Mouse (Mus musculus) c-Kit-negative CD71-positive TER-119-positive erythroid progenitor cells, embryonic 14.5 days (primary cell): ENCODE data around the gene Rap2c.

Experiments
- DNase-seq: peaks from one replicate; pipeline ENCODE4 v3.0.0-alpha.2; 2013; ENCODE audit warnings: low read depth, low spot score

Rap2c gene

DNA sequence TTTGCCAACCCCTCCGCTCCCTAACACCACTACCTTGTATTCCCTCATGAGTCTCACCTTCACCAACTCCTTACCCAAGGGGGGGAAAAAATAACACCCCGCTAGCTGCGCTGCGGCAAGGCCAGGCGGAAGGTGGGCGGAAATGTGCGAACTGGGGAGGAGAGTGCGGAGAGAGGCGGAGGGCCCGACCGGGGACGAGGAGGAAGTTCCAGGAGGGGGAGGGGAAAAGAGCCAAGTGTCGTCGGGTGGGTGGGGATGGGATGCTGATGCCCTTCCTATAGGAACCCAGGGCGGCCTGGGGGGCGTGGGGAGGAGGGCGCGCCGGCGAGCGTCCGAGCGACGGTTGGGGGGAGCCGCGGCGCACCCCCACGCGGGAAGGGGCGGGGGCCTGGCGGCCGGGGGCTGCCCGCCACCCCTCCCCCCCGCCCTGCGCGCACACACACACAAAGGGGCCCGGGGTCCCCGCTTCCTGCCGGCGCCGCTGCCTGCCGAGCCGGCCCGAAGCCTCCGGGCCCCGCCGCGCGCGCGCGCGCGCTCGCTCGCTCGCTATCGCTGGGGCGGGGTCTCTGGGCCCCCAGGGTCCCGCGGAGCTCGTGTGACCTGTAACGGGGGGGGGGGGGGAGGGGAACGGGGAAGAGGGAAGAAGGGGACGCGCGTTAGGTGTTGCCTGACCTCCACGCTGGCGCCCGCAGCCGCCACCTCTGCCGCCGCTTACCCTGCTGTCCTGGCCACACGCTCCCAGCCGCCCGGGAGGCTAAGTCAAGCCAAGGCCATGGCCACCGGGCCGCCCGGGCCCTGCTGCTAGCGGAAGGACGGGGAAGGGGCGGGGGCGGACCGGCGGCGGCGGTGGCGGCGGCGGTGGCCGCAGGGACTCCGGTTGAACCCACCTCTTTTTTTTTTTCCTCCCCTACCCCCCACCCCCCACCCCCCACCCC is at the start of gene Rap2c:
TSS of gene Rap2c (minus strand) at position 168 of the 935 bp plus-strand sequence.
- DNase-seq = no peak

DNA sequence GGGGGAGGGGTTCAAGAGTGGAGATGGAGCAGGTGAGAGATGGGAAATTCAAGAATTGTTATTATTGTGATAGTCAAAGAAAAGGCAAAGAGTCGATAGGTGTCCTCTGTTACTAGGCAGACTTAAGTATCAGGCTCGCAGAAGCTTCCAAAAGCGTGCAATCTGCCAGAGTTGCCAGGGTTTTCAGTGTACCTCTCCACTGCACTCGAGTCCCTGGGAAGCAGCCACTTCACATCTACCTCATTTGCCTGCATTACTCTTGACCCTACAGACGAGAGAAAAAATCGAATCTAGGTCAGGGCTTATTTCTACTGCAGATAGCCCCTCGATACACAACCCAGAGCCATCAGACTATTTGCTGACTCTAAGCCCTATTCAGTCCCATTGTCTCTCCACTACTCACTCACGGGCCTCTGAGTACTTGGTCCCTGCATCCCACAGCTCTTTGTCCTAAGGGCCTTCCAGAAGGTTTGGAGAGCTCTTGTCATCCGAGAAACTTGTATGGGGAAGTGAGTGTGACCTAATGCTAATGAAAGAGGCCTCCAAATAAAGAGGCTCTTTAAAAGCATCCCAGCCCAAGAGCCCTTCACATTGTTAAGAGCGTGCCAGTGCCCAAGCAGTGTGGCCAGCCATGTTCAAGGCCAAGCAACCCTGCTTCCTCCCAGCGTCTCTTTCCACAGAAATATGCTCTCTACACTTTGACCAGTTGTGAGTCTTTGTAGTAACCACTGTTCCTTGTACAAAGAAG is 48.9 kb upstream of the Rap2c start:
- no peak for DNase-seq

DNA sequence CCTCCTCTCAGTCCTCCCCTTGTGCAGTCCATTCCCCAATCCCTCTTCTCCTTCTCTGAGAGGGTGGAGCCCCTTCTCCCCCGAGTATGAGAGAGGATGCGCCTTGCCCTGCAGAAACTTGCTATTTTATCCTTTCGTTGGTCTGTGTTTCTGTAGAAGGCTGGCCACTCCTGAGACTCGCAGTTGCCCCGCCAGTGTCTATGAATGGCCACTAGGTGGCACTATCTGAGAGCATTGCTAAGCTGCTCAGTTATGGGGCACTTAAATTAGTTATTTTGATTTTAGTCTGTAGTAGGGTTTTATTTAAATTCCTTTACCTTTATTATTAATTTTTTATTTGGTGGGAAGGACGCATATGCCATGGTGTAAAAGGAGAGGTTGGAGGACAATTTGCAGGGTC is 48.0 kb upstream of the Rap2c start:
- DNase-seq = peak; percentile 5

DNA sequence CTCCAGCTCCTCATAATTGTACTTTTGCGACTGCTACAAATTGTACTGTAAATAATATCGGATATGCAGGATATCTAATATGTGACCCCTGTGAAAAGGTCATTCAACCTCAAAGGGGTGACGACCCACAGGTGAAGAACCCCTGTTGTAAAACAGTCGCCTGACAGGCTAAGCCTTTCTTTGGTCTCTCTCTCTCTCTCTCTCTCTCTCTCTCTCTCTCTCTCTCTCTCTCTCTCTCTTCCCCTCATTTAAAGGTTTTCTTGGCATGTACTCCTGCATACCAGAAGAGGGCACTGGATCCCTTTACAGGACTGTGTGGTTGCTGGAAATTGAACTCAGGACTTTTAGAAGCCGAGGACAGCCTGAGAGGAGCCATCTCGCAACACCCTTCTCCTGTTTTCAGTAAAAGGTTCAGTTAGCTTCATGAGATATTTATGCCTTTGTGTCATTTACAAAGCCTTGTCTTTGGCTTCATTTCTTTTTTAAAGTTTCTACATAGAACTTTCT is 47.4 kb upstream of the Rap2c start:
- DNase-seq = no peak

GRCm38 (mm10) chrX:51060220-51060619 is 42.4 kb upstream of the Rap2c start:
- DNase-seq = no peak

- no peak for DNase-seq
Observed at GRCm38 (mm10) chrX:51058741-51059140, 40.9 kb upstream of the Rap2c start.

GRCm38 (mm10) chrX:51058317-51058716 is 40.5 kb upstream of the Rap2c start:
- no peak for DNase-seq

GRCm38 (mm10) chrX:51051680-51052461 is 34.1 kb upstream of the Rap2c start:
- no peak for DNase-seq

DNA sequence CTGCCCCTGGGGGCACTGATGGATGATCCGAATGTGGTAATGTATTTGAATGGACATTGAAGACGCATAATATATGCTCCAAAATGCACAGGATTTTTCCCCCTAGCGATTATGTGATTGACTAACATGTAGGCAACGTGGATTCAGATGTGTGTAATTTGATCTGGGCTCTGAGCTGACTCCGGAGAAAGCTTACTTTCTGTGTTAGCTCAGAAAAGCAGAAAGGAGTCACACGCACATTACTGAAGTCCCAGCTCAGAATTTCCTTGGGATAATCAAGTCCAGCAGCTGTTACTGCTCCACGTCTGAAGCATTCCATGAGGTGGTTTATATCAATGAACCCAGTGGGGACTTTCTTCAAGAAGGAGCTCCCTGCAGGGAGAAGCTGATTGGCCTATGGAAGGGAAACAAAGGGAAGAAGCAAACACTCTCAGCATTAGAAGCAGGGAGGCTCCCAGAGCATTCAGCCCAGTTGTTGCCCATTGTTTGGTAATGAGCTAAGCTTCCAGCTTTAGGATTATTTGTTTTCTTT is 17.9 kb upstream of the Rap2c start:
- no peak for DNase-seq

- no peak for DNase-seq
Observed at GRCm38 (mm10) chrX:51019884-51020283, 2.1 kb upstream of the Rap2c start.

- peak; percentile 60 for DNase-seq
Observed at GRCm38 (mm10) chrX:51018786-51019179, 965 bp upstream of the Rap2c start.

GRCm38 (mm10) chrX:51016926-51017325 is 892 bp downstream of the Rap2c start:
- DNase-seq = no peak

DNA sequence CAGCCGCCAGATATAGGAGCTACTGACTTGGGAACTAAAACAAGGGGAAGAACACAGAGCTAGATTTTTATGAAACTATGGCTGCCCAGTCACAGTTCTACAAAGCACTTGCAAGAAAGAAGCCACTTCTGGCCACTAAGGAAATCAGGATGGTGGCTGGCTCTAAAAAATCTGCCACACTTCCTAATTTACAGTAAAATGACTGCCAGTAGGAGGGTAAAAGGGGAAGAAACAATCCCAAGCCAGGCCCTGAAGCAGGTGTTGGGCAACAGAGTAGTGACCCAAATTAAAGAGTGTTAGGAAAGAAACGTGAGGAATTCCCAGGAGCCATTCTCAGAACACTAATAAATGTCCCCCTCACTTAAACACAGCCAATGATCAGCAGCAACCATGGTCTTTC is 5.5 kb downstream of the Rap2c start:
- DNase-seq = no peak

GRCm38 (mm10) chrX:51010323-51010722 is 7.5 kb downstream of the Rap2c start:
- no peak for DNase-seq

DNA sequence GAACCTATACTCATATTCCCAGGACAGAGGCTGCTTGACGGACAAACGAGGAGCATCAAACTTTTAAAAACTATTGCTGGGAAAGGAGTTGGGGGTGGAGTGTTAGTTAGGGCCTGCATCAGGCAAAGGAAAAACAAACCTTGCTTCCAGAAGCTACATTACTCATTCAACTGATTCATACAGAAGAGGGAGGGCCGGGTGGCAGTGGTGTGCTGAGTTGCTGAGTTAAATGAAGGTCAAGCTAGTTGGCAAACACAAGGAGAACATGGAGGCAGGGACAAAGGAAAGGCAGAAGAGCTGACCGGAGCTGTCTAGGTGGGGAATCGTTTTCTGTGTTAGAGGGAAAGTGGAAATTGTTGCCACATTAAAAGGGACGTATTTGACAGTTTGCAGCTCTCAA is 17.0 kb downstream of the Rap2c start:
- DNase-seq = no peak

DNA sequence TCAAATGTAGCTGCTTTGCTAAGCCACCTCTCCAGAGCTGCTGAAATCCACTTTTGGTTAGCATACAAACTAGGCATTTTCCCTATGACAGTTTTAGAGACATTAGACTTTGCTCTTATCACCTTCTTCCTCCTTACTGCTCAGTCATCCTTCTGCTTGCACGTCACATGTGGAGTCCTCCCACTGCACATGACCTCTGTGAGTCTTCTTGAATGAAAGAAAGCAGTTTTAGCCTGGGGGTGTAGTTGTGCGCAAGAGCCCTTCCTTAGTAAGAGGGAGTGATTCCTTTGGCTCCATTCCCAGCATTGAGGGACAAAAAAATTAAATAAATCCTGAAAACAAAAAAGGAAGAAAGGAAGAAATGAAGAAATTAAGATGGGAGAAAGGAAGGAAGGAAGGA is 22.5 kb downstream of the Rap2c start:
- no peak for DNase-seq

DNA sequence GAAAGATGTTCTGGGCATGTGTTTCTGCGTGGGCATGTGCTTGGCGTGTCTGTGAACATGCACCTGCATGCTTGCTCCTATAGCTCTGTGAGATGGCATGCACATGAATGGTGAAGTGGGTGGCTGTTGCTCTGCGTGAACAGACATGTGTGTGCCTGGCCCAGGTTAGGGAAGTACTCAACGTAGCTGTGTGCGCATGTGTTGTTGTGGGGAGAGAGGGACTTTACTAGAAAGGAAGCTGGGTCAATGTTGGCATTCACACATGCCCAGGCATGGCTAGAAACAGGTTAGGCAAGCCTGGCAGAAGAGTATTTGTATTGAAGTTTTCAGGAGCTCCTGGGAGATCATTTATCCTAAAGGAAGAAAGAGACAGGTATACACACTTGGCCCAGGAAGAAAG is 26.5 kb downstream of the Rap2c start:
- DNase-seq = no peak

DNA sequence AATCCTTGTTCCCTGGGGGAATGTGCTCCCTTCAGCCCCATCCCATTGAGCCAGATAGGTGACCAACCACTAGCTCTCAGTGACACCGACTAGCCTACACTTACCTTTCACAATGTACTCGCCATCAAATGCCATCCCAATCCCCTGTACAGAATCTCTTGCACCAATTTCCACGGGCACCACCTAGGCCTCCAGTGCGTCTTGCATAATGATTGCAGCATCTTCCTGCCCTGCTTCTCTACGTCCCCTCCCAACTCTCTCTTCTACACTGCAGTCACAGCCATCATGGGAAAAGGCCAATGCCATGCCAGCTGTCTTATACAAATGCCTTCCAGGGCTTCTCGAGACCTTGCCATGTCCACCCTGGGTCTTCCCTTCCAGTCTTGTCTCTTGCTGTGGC is 27.9 kb downstream of the Rap2c start:
- no peak for DNase-seq

GRCm38 (mm10) chrX:50988581-50988980 is 29.2 kb downstream of the Rap2c start:
- DNase-seq = no peak

- no peak for DNase-seq
Observed at GRCm38 (mm10) chrX:50978428-50978827, 39.4 kb downstream of the Rap2c start.

- DNase-seq = no peak
Observed at GRCm38 (mm10) chrX:50972145-50972544, 45.7 kb downstream of the Rap2c start.

DNA sequence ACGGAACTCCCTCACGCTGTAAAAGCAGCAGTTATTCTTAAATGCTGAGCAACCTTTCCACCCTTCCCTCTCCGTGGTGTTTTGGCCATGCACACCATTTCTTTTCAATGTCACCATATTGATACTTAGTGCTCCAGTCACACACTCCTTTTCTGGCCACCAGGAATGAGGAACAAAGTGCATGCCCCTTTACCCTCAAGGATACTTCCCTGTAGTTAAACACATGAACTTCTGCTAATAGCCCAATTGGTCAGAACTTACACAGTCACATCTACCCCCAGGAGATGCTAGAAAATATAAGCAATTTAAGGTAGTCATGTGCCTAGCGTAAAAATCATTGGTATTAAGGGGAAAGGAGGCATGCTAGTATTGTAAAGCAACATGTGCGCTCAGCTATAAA is 47.9 kb downstream of the Rap2c start:
- DNase-seq = no peak
